Mouse (Mus musculus): ENCODE measurements around the gene Trpc1. TPM values are rescaled to one million over a fixed set of nuclear protein-coding genes. Genes with fewer than 3 reads are reported as not detected.

The Trpc1 gene
- polyA plus RNA-seq, 1 experiment from 2014 or later = 6.2 TPM

- Histone ChIP-seq H3K9ac (replicated peaks; ENCODE audit: low read depth, low read length) (no peak overlapping the region), H3K4me2 (ENCODE audit: low read length) (no peak overlapping the region), H3K4me3 (replicated peaks; ENCODE audit: low read length) (no peak overlapping the region), H3K27me3 (replicated peaks; ENCODE audit: control insufficient read depth, insufficient read depth, low read length) (no peaks in the 10 kb centered on the region), H3K27ac (ENCODE audit: low read length) (no peak overlapping the region), H3K36me3 (ENCODE audit: control insufficient read depth, insufficient read depth) (no peaks in the 10 kb centered on the region), H3K4me1 (replicated peaks; ENCODE audit: control insufficient read depth, insufficient read depth, low read length) (no peaks in the 10 kb centered on the region), H3K9me3 (ENCODE audit: control insufficient read depth, low read length) (no peaks in the 10 kb centered on the region)
- ATAC-seq = no peak
- 90% methylated on average over 4 of the region's 4 CpGs for WGBS
Measured at GRCm38 (mm10) chr9:95763218-95763617, 13.0 kb upstream of the Trpc1 start.

- WGBS = 81% methylated on average over 3 of the region's 3 CpGs
- no peak overlapping the region for H3K27ac ChIP-seq (ENCODE audit: low read length)
- no peaks in the 10 kb centered on the region for H3K36me3 ChIP-seq (ENCODE audit: control insufficient read depth, insufficient read depth)
- no peaks in the 10 kb centered on the region for H3K27me3 ChIP-seq (replicated peaks; ENCODE audit: control insufficient read depth, insufficient read depth, low read length)
- H3K4me1 ChIP-seq (replicated peaks; ENCODE audit: control insufficient read depth, insufficient read depth, low read length) = no peaks in the 10 kb centered on the region
- ATAC-seq = no peak
- no peak overlapping the region for H3K4me3 ChIP-seq (replicated peaks; ENCODE audit: low read length)
- no peak overlapping the region for H3K9ac ChIP-seq (replicated peaks; ENCODE audit: low read depth, low read length)
- H3K4me2 ChIP-seq (ENCODE audit: low read length) = no peak overlapping the region
- H3K9me3 ChIP-seq (ENCODE audit: control insufficient read depth, low read length) = no peaks in the 10 kb centered on the region
Measured at GRCm38 (mm10) chr9:95762228-95762627, 12.1 kb upstream of the Trpc1 start.

- no peak overlapping the region for H3K9ac ChIP-seq (replicated peaks; ENCODE audit: low read depth, low read length)
- H3K4me3 ChIP-seq (replicated peaks; ENCODE audit: low read length) = no peak overlapping the region
- no peaks in the 10 kb centered on the region for H3K4me1 ChIP-seq (replicated peaks; ENCODE audit: control insufficient read depth, insufficient read depth, low read length)
- WGBS = 92% methylated on average over 8 of the region's 8 CpGs
- H3K27me3 ChIP-seq (replicated peaks; ENCODE audit: control insufficient read depth, insufficient read depth, low read length) = no peaks in the 10 kb centered on the region
- H3K27ac ChIP-seq (ENCODE audit: low read length) = no peak overlapping the region
- H3K36me3 ChIP-seq (ENCODE audit: control insufficient read depth, insufficient read depth) = no peaks in the 10 kb centered on the region
- no peak for ATAC-seq
- H3K9me3 ChIP-seq (ENCODE audit: control insufficient read depth, low read length) = no peaks in the 10 kb centered on the region
- no peak overlapping the region for H3K4me2 ChIP-seq (ENCODE audit: low read length)
Measured at GRCm38 (mm10) chr9:95761381-95761780, 11.2 kb upstream of the Trpc1 start.

- ATAC-seq = peak; percentile 2; the same call in 1 of the 2 replicates
- peak overlapping the region; percentile 88 for H3K4me3 ChIP-seq (replicated peaks; ENCODE audit: low read length)
- no peak overlapping the region for H3K9ac ChIP-seq (replicated peaks; ENCODE audit: low read depth, low read length)
- peaks cover 4% of the 10 kb centered on the region for H3K4me1 ChIP-seq (replicated peaks; ENCODE audit: control insufficient read depth, insufficient read depth, low read length)
- no peaks in the 10 kb centered on the region for H3K27me3 ChIP-seq (replicated peaks; ENCODE audit: control insufficient read depth, insufficient read depth, low read length)
- no peaks in the 10 kb centered on the region for H3K36me3 ChIP-seq (ENCODE audit: control insufficient read depth, insufficient read depth)
- H3K9me3 ChIP-seq (ENCODE audit: control insufficient read depth, low read length) = no peaks in the 10 kb centered on the region
- no peak overlapping the region for H3K27ac ChIP-seq (ENCODE audit: low read length)
- peak overlapping the region; percentile 81 for H3K4me2 ChIP-seq (ENCODE audit: low read length)
- 34% methylated on average over 9 of the region's 9 CpGs for WGBS
Measured at GRCm38 (mm10) chr9:95750746-95751145, 571 bp upstream of the Trpc1 start.

- H3K4me2 ChIP-seq (ENCODE audit: low read length) = peak overlapping the region; percentile 81
- no peaks in the 10 kb centered on the region for H3K36me3 ChIP-seq (ENCODE audit: control insufficient read depth, insufficient read depth)
- H3K9ac ChIP-seq (replicated peaks; ENCODE audit: low read depth, low read length) = peak overlapping the region; percentile 91
- no peak overlapping the region for H3K27ac ChIP-seq (ENCODE audit: low read length)
- peak; percentile 73 for ATAC-seq
- no peaks in the 10 kb centered on the region for H3K9me3 ChIP-seq (ENCODE audit: control insufficient read depth, low read length)
- no peaks in the 10 kb centered on the region for H3K27me3 ChIP-seq (replicated peaks; ENCODE audit: control insufficient read depth, insufficient read depth, low read length)
- under 1% methylated on average over 31 of the region's 34 CpGs for WGBS
- H3K4me1 ChIP-seq (replicated peaks; ENCODE audit: control insufficient read depth, insufficient read depth, low read length) = peaks cover 4% of the 10 kb centered on the region
- H3K4me3 ChIP-seq (replicated peaks; ENCODE audit: low read length) = peak overlapping the region; percentile 88
Measured at GRCm38 (mm10) chr9:95749461-95749928, 680 bp downstream of the Trpc1 start.

GRCm38 (mm10) chr9:95747298-95747697 lies 2.9 kb downstream of the Trpc1 start:
- Histone ChIP-seq H3K4me2 (ENCODE audit: low read length) (no peak overlapping the region), H3K4me3 (replicated peaks; ENCODE audit: low read length) (no peak overlapping the region), H3K27me3 (replicated peaks; ENCODE audit: control insufficient read depth, insufficient read depth, low read length) (no peaks in the 10 kb centered on the region), H3K36me3 (ENCODE audit: control insufficient read depth, insufficient read depth) (no peaks in the 10 kb centered on the region), H3K9me3 (ENCODE audit: control insufficient read depth, low read length) (no peaks in the 10 kb centered on the region), H3K4me1 (replicated peaks; ENCODE audit: control insufficient read depth, insufficient read depth, low read length) (peaks cover 4% of the 10 kb centered on the region), H3K27ac (ENCODE audit: low read length) (no peak overlapping the region), H3K9ac (replicated peaks; ENCODE audit: low read depth, low read length) (no peak overlapping the region)
- 93% methylated on average over 5 of the region's 5 CpGs for WGBS
- ATAC-seq = no peak

- peaks cover 4% of the 10 kb centered on the region for H3K4me1 ChIP-seq (replicated peaks; ENCODE audit: control insufficient read depth, insufficient read depth, low read length)
- no peak overlapping the region for H3K27ac ChIP-seq (ENCODE audit: low read length)
- 69% methylated on average over 7 of the region's 7 CpGs for WGBS
- H3K4me2 ChIP-seq (ENCODE audit: low read length) = no peak overlapping the region
- ATAC-seq = no peak
- no peak overlapping the region for H3K9ac ChIP-seq (replicated peaks; ENCODE audit: low read depth, low read length)
- H3K36me3 ChIP-seq (ENCODE audit: control insufficient read depth, insufficient read depth) = no peaks in the 10 kb centered on the region
- no peaks in the 10 kb centered on the region for H3K9me3 ChIP-seq (ENCODE audit: control insufficient read depth, low read length)
- H3K4me3 ChIP-seq (replicated peaks; ENCODE audit: low read length) = no peak overlapping the region
- H3K27me3 ChIP-seq (replicated peaks; ENCODE audit: control insufficient read depth, insufficient read depth, low read length) = no peaks in the 10 kb centered on the region
Measured at GRCm38 (mm10) chr9:95744845-95745613, 5.1 kb downstream of the Trpc1 start.

GRCm38 (mm10) chr9:95736238-95736637 lies 13.9 kb downstream of the Trpc1 start:
- H3K27me3 ChIP-seq (replicated peaks; ENCODE audit: control insufficient read depth, insufficient read depth, low read length) = no peaks in the 10 kb centered on the region
- ATAC-seq = no peak

GRCm38 (mm10) chr9:95712574-95712973 lies 37.6 kb downstream of the Trpc1 start:
- no peak overlapping the region for H3K27ac ChIP-seq (ENCODE audit: low read length)
- H3K9ac ChIP-seq (replicated peaks; ENCODE audit: low read depth, low read length) = no peak overlapping the region
- peaks cover 2% of the 10 kb centered on the region; the same call in 1 of the 2 replicates for H3K36me3 ChIP-seq (ENCODE audit: control insufficient read depth, insufficient read depth)
- no peaks in the 10 kb centered on the region for H3K9me3 ChIP-seq (ENCODE audit: control insufficient read depth, low read length)
- H3K4me3 ChIP-seq (replicated peaks; ENCODE audit: low read length) = no peak overlapping the region
- H3K4me2 ChIP-seq (ENCODE audit: low read length) = no peak overlapping the region
- 31% methylated on average over 8 of the region's 8 CpGs for WGBS
- H3K4me1 ChIP-seq (replicated peaks; ENCODE audit: control insufficient read depth, insufficient read depth, low read length) = no peaks in the 10 kb centered on the region
- no peaks in the 10 kb centered on the region for H3K27me3 ChIP-seq (replicated peaks; ENCODE audit: control insufficient read depth, insufficient read depth, low read length)
- ATAC-seq = no peak

More at GRCm38 (mm10) chr9:95736238-95736637, 13.9 kb downstream of the Trpc1 start:
- Histone ChIP-seq H3K9me3 (ENCODE audit: control insufficient read depth, low read length) (no peaks in the 10 kb centered on the region), H3K27ac (ENCODE audit: low read length) (no peak overlapping the region), H3K4me3 (replicated peaks; ENCODE audit: low read length) (no peak overlapping the region), H3K4me2 (ENCODE audit: low read length) (no peak overlapping the region), H3K9ac (replicated peaks; ENCODE audit: low read depth, low read length) (no peak overlapping the region), H3K36me3 (ENCODE audit: control insufficient read depth, insufficient read depth) (peaks cover 3% of the 10 kb centered on the region), H3K4me1 (replicated peaks; ENCODE audit: control insufficient read depth, insufficient read depth, low read length) (no peaks in the 10 kb centered on the region)

All from forebrain, embryonic 16.5 days (tissue).